8 mouse cellular contexts compared by ENCODE assay signal in genomic region chr6:100163814-100164130, GRCm38 (mm10).
DNase-seq lines count a peak whose midpoint lies in the region; ATAC-seq and TF ChIP-seq lines count a peak whose summit lies in the region.

No protein-coding gene starts in this region.

- peak; percentile 94 for DNase-seq in heart, adult 11 months
- DNase-seq in heart, postnatal 36 days: no peak
- no peak for DNase-seq in limb, embryonic 10.5 days (ENCODE audit: low spot score)
- DNase-seq in left cerebral cortex, postnatal 36 days (ENCODE audit: low spot score in 2 of 2): no peak

- intact Hi-C loops in heart, postnatal 36 days (cut with DNase I): loop anchor here (2.0 kb wide), 1 partner anchor 123 kb away; the partner anchor contains the start of gene Rybp
- intact Hi-C loops in left cerebral cortex, postnatal 36 days (cut with DNase I): no loop called here

- peak overlapping the region; percentile 37; the same call in 1 of the 2 replicates for H3K4me2 ChIP-seq in liver, embryonic 15.5 days
- H3K4me2 ChIP-seq in liver, embryonic 12.5 days: no peak overlapping the region

- H3K27me3 ChIP-seq in liver, embryonic 15.5 days: peaks cover 16% of the 10 kb centered on the region; the same call in 1 of the 2 replicates
- peaks cover 51% of the 10 kb centered on the region for H3K27me3 ChIP-seq in liver, embryonic 12.5 days (replicated peaks)
- peaks cover 50% of the 10 kb centered on the region for H3K27me3 ChIP-seq in E14TG2a.4 (ENCODE audit: insufficient read depth, low read length)
- peaks cover 71% of the 10 kb centered on the region for H3K27me3 ChIP-seq in limb, embryonic 10.5 days (ENCODE audit: low read depth, poor library complexity, severe bottlenecking)

- no peaks in the 10 kb centered on the region for H3K36me3 ChIP-seq in liver, embryonic 15.5 days (replicated peaks)
- H3K36me3 ChIP-seq in liver, embryonic 12.5 days: no peaks in the 10 kb centered on the region
- H3K36me3 ChIP-seq in E14TG2a.4 (ENCODE audit: insufficient read depth, low read length): no peaks in the 10 kb centered on the region
- no peaks in the 10 kb centered on the region for H3K36me3 ChIP-seq in limb, embryonic 10.5 days

- H3K9me3 ChIP-seq in liver, embryonic 15.5 days (replicated peaks): no peaks in the 10 kb centered on the region
- no peaks in the 10 kb centered on the region for H3K9me3 ChIP-seq in liver, embryonic 12.5 days (replicated peaks)
- H3K9me3 ChIP-seq in E14TG2a.4 (ENCODE audit: low read length): no peaks in the 10 kb centered on the region
- H3K9me3 ChIP-seq in limb, embryonic 10.5 days (replicated peaks): no peaks in the 10 kb centered on the region

- no peak for ATAC-seq in liver, embryonic 15.5 days (ENCODE audit: insufficient read depth)
- ATAC-seq in liver, embryonic 12.5 days: no peak; the same call in 1 of the 2 replicates
- ATAC-seq in inflammation-experienced regulatory T-cells, adult 6 months: no peak

- H3K27ac ChIP-seq in liver, embryonic 15.5 days (replicated peaks): no peak overlapping the region
- no peak overlapping the region for H3K27ac ChIP-seq in liver, embryonic 12.5 days
- H3K27ac ChIP-seq in limb, embryonic 10.5 days: peak overlapping the region; percentile 74

- H3K4me1 ChIP-seq in liver, embryonic 15.5 days (replicated peaks): peaks cover 14% of the 10 kb centered on the region
- peaks cover 14% of the 10 kb centered on the region for H3K4me1 ChIP-seq in liver, embryonic 12.5 days
- peaks cover 50% of the 10 kb centered on the region for H3K4me1 ChIP-seq in E14TG2a.4 (replicated peaks; ENCODE audit: low read depth, low read length)
- H3K4me1 ChIP-seq in limb, embryonic 10.5 days: peaks cover 57% of the 10 kb centered on the region

- H3K4me3 ChIP-seq in liver, embryonic 15.5 days (replicated peaks): no peak overlapping the region
- no peak overlapping the region for H3K4me3 ChIP-seq in liver, embryonic 12.5 days
- peak overlapping the region; percentile 32; the same call in 1 of the 2 replicates for H3K4me3 ChIP-seq in E14TG2a.4 (replicated peaks; ENCODE audit: low read length)
- peak overlapping the region; percentile 29 for H3K4me3 ChIP-seq in limb, embryonic 10.5 days

- 40% methylated on average over 5 of the region's 5 CpGs for WGBS in liver, embryonic 15.5 days (ENCODE audit: insufficient replicate concordance)
- 43% methylated on average over 5 of the region's 5 CpGs for WGBS in liver, embryonic 12.5 days (ENCODE audit: insufficient replicate concordance)
- 43% methylated on average over 5 of the region's 5 CpGs for WGBS in limb, embryonic 10.5 days

- TF ChIP-seq CTCF in E14TG2a.4 (conservative IDR thresholded peaks at IDR 0.05; ENCODE audit: low read length): no peak

- H3K9ac ChIP-seq in liver, embryonic 15.5 days: no peak overlapping the region
- no peak overlapping the region for H3K9ac ChIP-seq in liver, embryonic 12.5 days

Comparison
In these comparisons a context has a peak if more than half of its experiments do, and no peak if none do; other contexts are left out.
1. H3K4me3 ChIP-seq: peak in E14TG2a.4 (single experiment) and limb, embryonic 10.5 days (single experiment); none in liver, embryonic 15.5 days (single experiment) and liver, embryonic 12.5 days (single experiment).